Mouse (Mus musculus) ES-E14 (cell line): ENCODE results near the gene Rora. TPM values are rescaled to one million over a fixed set of nuclear protein-coding genes. Genes with fewer than 3 reads are reported as not detected.

Source experiments
- DNase-seq: peaks from one replicate; pipeline ENCODE4 v3.0.0-alpha.2; 2013; ENCODE audit warnings: low read depth, low spot score
- H3K27ac ChIP-seq: 2 replicates; pipeline ENCODE4 v1.5.1; 2012; ENCODE audit warnings: low read depth, mild to moderate bottlenecking, low read length, moderate library complexity, mixed read lengths; ENCODE audit not compliant: poor library complexity, insufficient read depth, severe bottlenecking
- H3K36me3 ChIP-seq: 2 replicates; pipeline ENCODE4 v1.6.1; 2012; ENCODE audit warnings: mild to moderate bottlenecking, low read length, moderate library complexity, mixed read lengths; ENCODE audit not compliant: control insufficient read depth, poor library complexity, insufficient read depth, severe bottlenecking
- H3K4me1 ChIP-seq, 2 experiments: fragments of 150-350 bp in 1 of 2; sonication (generic) in 1 of 2; 2 replicates each; pipeline ENCODE4 v1.6.1; 2012; ENCODE audit warnings: low read length in 2 of 2, mild to moderate bottlenecking in 1 of 2, mixed read lengths in 1 of 2; ENCODE audit not compliant: control insufficient read depth in 2 of 2, insufficient read depth in 2 of 2, poor library complexity in 1 of 2
- H3K4me3 ChIP-seq, 2 experiments: fragments of 150-350 bp in 1 of 2; sonication (generic) in 1 of 2; 2 replicates each; pipeline ENCODE4 v1.5.1; 2012; ENCODE audit warnings: low read length in 2 of 2, low read depth in 1 of 2, mild to moderate bottlenecking in 1 of 2, mixed read lengths in 1 of 2; ENCODE audit not compliant: insufficient read depth in 1 of 2, poor library complexity in 1 of 2, severe bottlenecking in 1 of 2
- H3K9ac ChIP-seq: 2 replicates; pipeline ENCODE4 v1.6.1; 2012; ENCODE audit warnings: low read depth, mild to moderate bottlenecking, low read length, mixed read lengths; ENCODE audit not compliant: poor library complexity, insufficient read depth, severe bottlenecking
- H3K9me3 ChIP-seq: fragments of 150-350 bp; sonication (generic); 2 replicates; pipeline ENCODE4 v1.6.1; 2012; ENCODE audit warnings: low read depth, mild to moderate bottlenecking, low read length; ENCODE audit not compliant: control insufficient read depth, insufficient read depth
- CHD2 ChIP-seq: IDR thresholded peaks from 2 replicates; pipeline ENCODE4 v1.6.1; 2014; ENCODE audit warnings: mild to moderate bottlenecking, low read depth, low read length, inconsistent platforms
- HCFC1 ChIP-seq: IDR thresholded peaks from 2 replicates; pipeline ENCODE4 v1.6.1; 2012; ENCODE audit warnings: low read length, inconsistent platforms, borderline replicate concordance; ENCODE audit not compliant: insufficient read depth
- MAFK ChIP-seq: IDR thresholded peaks from 2 replicates; pipeline ENCODE4 v1.6.1; 2014; ENCODE audit warnings: mild to moderate bottlenecking, low read depth, low read length, inconsistent platforms; ENCODE audit not compliant: insufficient read depth
- ZC3H11A ChIP-seq: IDR thresholded peaks from 2 replicates; pipeline ENCODE4 v1.6.1; 2012; ENCODE audit warnings: low read depth, mild to moderate bottlenecking, inconsistent platforms, low read length, borderline replicate concordance
- ZNF384 ChIP-seq: IDR thresholded peaks from 2 replicates; pipeline ENCODE4 v1.6.1; 2012; ENCODE audit warnings: low read depth, low read length, inconsistent platforms
- in situ Hi-C, 2 experiments: fragments of 600-800 bp; cut with MboI; formaldehyde crosslinking; loops; one replicate each; pipeline ENCODE4 v1.15.1; 2025; ENCODE audit warnings: low sequenced_read_pairs in 2 of 2, inconsistent platforms in 1 of 2; ENCODE audit not compliant: unreplicated experiment in 2 of 2
- total RNA-seq: library from RNA; depleted of rRNA; stranded (reverse); fragments of 300-350 nt; gene quantifications from 2 replicates; pipeline ENCODE4 v1.2.3, GENCODE M21; 2012

The Rora gene
- total RNA-seq, 1 experiment = 2.1 TPM

GRCm38 (mm10) chr9:68876289-68876688, 222.7 kb downstream of the Rora start:
- in situ Hi-C loops = no loop called here
- no peaks in the 10 kb centered on the region; a peak in 1 of 4 replicates for H3K4me1 ChIP-seq
- no peaks in the 10 kb centered on the region for H3K36me3 ChIP-seq

DNA sequence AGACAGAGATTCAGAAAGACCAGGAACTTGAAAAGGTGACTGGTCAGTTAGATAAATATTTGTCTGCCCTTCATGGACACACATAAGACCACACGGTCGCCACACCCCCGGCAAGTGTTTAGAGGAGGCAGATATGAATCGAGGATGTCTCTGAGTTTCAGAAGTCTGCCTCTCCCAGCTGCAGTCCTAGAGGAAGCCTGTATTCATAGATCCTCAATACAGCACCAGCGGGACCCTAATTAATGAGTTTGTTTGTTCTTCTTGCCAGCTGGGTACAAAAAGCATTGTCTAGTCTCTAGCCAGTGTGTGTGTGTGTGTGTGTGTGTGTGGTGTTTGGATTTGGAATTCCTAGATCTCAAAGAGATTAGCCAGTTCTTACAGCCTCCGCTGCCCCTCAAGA, 228.3 kb downstream of the Rora start:
- Histone ChIP-seq H3K9ac (no peak overlapping the region), H3K9me3 (no peaks in the 10 kb centered on the region), H3K27ac (no peak overlapping the region), H3K4me1 (no peaks in the 10 kb centered on the region; a peak in 1 of 4 replicates), H3K36me3 (no peaks in the 10 kb centered on the region), H3K4me3 (no peak overlapping the region)
- no peak for DNase-seq
- TF ChIP-seq CHD2 = no peak
- TF ChIP-seq ZNF384 = no peak
- no peak for TF ChIP-seq MAFK
- no peak for TF ChIP-seq ZC3H11A
- no peak for TF ChIP-seq HCFC1
- in situ Hi-C loops = no loop called here

More at GRCm38 (mm10) chr9:68876289-68876688, 222.7 kb downstream of the Rora start:
- no peak overlapping the region for H3K27ac ChIP-seq
- no peak for TF ChIP-seq ZC3H11A
- no peak for TF ChIP-seq HCFC1
- no peak for TF ChIP-seq MAFK
- no peak for TF ChIP-seq CHD2
- TF ChIP-seq ZNF384 = no peak
- DNase-seq = no peak
- H3K4me3 ChIP-seq = no peak overlapping the region
- H3K9me3 ChIP-seq = no peaks in the 10 kb centered on the region
- H3K9ac ChIP-seq = no peak overlapping the region

DNA sequence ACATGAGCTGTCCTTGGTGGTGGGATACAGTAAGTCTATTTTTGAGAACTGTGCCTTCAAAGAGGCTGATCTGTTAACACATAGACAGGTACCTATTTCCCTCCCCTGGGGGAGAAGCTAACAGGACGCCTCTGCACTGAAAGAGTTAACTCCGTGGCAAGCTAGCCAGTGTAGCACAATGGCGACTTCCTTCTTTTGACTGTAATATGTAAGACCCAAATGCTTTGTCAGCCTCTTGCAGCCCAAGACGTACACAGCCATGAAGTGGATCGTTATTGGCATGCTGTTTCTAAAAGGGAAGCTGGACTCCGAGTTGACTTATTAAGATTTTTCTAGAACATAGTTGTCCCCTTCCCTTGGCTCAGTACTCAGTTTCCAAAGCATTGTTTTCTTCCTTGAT, 229.4 kb downstream of the Rora start:
- Histone ChIP-seq H3K4me1 (no peaks in the 10 kb centered on the region; a peak in 1 of 4 replicates), H3K9me3 (no peaks in the 10 kb centered on the region), H3K36me3 (no peaks in the 10 kb centered on the region), H3K9ac (no peak overlapping the region), H3K27ac (no peak overlapping the region), H3K4me3 (no peak overlapping the region)
- in situ Hi-C loops = no loop called here
- no peak for DNase-seq
- no peak for TF ChIP-seq ZNF384

DNA sequence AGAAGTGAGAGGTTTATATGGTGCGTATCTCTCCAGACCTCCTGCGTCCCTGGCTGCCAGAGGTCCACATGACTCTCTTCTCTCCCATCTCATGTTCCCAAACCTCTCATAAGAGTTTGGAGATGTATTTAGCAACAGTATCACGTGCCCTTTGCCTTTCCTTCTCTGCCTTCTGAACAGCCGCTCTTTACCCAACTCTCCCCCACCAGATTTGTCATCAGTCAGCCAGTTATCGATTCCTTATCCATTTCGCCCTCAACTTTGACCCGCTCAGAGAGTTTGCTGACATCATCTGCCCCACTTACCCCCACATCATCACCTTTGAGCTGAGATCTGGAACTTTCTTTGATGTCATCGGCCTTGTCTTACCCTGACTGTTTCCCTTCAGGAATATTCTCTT, 230.1 kb downstream of the Rora start:
- no peaks in the 10 kb centered on the region for H3K9me3 ChIP-seq
- no peak for DNase-seq
- no peak overlapping the region for H3K27ac ChIP-seq
- TF ChIP-seq ZC3H11A (no peak), HCFC1 (no peak), ZNF384 (no peak), MAFK (no peak), CHD2 (no peak)
- no peak overlapping the region for H3K9ac ChIP-seq
- H3K36me3 ChIP-seq = no peaks in the 10 kb centered on the region
- H3K4me1 ChIP-seq = no peaks in the 10 kb centered on the region; a peak in 1 of 4 replicates
- in situ Hi-C loops = no loop called here
- H3K4me3 ChIP-seq = no peak overlapping the region

DNA sequence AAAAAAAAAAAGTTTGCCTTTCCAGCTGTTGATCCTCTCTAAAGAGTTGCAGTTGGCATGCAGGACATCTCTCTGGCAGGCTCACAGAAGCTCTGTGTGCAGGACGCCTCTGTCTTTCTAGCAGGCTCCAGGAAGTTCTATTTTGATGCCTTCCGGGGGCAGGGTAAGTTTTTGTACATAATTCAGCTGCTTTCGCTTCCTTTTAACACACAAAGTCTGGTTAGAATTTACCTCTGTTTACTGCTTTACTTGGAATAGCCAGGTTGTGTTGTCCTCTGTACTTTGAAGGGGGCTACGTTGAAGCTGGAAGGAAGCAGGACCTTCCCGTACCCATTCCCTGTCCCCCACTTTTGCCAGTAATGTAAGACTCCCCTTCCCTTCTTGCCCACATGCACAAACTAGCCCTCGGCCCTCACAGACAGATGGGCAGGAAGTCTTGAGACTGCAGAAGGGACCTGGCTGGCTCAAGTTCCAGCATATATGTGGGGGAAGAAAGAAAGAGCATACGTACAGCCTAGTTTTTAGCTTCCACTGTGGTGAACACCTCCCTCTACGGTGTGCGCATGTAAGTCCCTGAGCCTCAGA, 231.0 kb downstream of the Rora start:
- no peak overlapping the region for H3K9ac ChIP-seq
- no peaks in the 10 kb centered on the region for H3K9me3 ChIP-seq
- no peak overlapping the region for H3K4me3 ChIP-seq
- no peak overlapping the region for H3K27ac ChIP-seq
- DNase-seq = no peak
- H3K36me3 ChIP-seq = no peaks in the 10 kb centered on the region
- TF ChIP-seq CHD2 (no peak), MAFK (no peak), ZC3H11A (no peak), ZNF384 (no peak), HCFC1 (no peak)
- in situ Hi-C loops = no loop called here
- H3K4me1 ChIP-seq = no peaks in the 10 kb centered on the region; a peak in 1 of 4 replicates
